Mouse (Mus musculus): ENCODE results near the gene Chst5.
"Not testable (repeated sequence)": the region's sequence is repeated elsewhere in the genome, so short reads cannot be mapped to it uniquely, and the experiment has no call there.

Gene Chst5

GRCm38 (mm10) chr8:111909621-111910450 is at the start of gene Chst5:
Gene Chst5 (minus strand): TSS chr8:111910447.
- no peak for DNase-seq (ENCODE audit: low read depth)

GRCm38 (mm10) chr8:111957231-111957630 is 47.0 kb upstream of the Chst5 start:
- DNase-seq (ENCODE audit: low read depth): no peak

GRCm38 (mm10) chr8:111955879-111956278 is 45.6 kb upstream of the Chst5 start:
- no peak for DNase-seq (ENCODE audit: low read depth)

- DNase-seq (ENCODE audit: low read depth): no peak
These were observed 44.8 kb upstream of the Chst5 start for GRCm38 (mm10) chr8:111954844-111955594.

GRCm38 (mm10) chr8:111951936-111952335 is 41.7 kb upstream of the Chst5 start:
- no peak for DNase-seq (ENCODE audit: low read depth)

GRCm38 (mm10) chr8:111951317-111951716 is 41.1 kb upstream of the Chst5 start:
- DNase-seq (ENCODE audit: low read depth): no peak

- DNase-seq (ENCODE audit: low read depth): no peak
These were observed 40.6 kb upstream of the Chst5 start for GRCm38 (mm10) chr8:111950846-111951245.

GRCm38 (mm10) chr8:111947954-111948353 is 37.7 kb upstream of the Chst5 start:
- no peak for DNase-seq (ENCODE audit: low read depth)

GRCm38 (mm10) chr8:111947144-111947543 is 36.9 kb upstream of the Chst5 start:
- no peak for DNase-seq (ENCODE audit: low read depth)

GRCm38 (mm10) chr8:111943544-111943943 is 33.3 kb upstream of the Chst5 start:
- DNase-seq (ENCODE audit: low read depth): no peak

GRCm38 (mm10) chr8:111941101-111941454 is 30.8 kb upstream of the Chst5 start:
- DNase-seq (ENCODE audit: low read depth): peak; percentile 78

- DNase-seq (ENCODE audit: low read depth): peak; percentile 98
These were observed 30.2 kb upstream of the Chst5 start, which contains the start of gene Gabarapl2 for GRCm38 (mm10) chr8:111940171-111941100. Gene Gabarapl2 (plus strand): TSS chr8:111940703.

- peak; percentile 65 for DNase-seq (ENCODE audit: low read depth)
These were observed 29.4 kb upstream of the Chst5 start for GRCm38 (mm10) chr8:111939516-111940142.

GRCm38 (mm10) chr8:111938076-111938985 is 28.1 kb upstream of the Chst5 start:
- not testable (repeated sequence) for DNase-seq (ENCODE audit: low read depth)

GRCm38 (mm10) chr8:111937184-111937583 is 26.9 kb upstream of the Chst5 start:
- no peak for DNase-seq (ENCODE audit: low read depth)

GRCm38 (mm10) chr8:111934201-111934600 is 24.0 kb upstream of the Chst5 start:
- no peak for DNase-seq (ENCODE audit: low read depth)

- DNase-seq (ENCODE audit: low read depth): peak; percentile 95
These were observed 23.3 kb upstream of the Chst5 start, which contains the start of gene Tmem231 for GRCm38 (mm10) chr8:111933348-111934076. Gene Tmem231 (minus strand): TSS chr8:111933881.

GRCm38 (mm10) chr8:111932580-111933336 is 22.5 kb upstream of the Chst5 start:
- peak; percentile 90 for DNase-seq (ENCODE audit: low read depth)

- DNase-seq (ENCODE audit: low read depth): no peak
These were observed 21.5 kb upstream of the Chst5 start for GRCm38 (mm10) chr8:111931721-111932120.

All from NIH3T3 (cell line).